Mouse (Mus musculus): ENCODE measurements around the gene Fars2.

- TF ChIP-seq POLR2A (IDR thresholded peaks at IDR 0.05; ENCODE audit: low read depth, low read length) (no peak), CTCF (IDR thresholded peaks at IDR 0.05; ENCODE audit: extremely low read depth, insufficient read length, insufficient replicate concordance, low read depth, low read length) (no peak)
Measured at GRCm38 (mm10) chr13:36129360-36130054, 12.3 kb downstream of the Fars2 start.

Measured in small intestine, adult 2 months (tissue).